Mouse (Mus musculus): ENCODE data around the gene Lix1l.
"Not testable (repeated sequence)": the region's sequence is repeated elsewhere in the genome, so short reads cannot be mapped to it uniquely, and the experiment has no call there.

The Lix1l gene

DNA sequence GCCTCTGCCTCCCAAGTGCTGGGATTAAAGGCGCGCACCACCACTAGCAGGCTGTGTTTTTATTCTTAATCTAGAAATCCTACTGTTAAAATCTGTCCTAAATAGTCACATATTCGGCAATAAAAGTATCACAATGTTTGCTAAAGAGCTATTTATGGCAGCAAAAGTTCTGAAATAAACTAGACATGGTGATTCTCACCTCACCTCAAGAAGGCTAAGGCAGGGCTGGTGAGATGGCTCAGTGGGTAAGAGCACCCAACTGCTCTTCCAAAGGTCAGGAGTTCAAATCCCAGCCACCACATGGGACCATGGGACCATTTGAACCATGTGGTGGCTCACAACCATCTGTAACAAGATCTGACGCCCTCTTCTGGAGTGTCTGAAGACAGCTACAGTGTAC lies 10.3 kb upstream of the Lix1l start:
- no peak for DNase-seq

DNA sequence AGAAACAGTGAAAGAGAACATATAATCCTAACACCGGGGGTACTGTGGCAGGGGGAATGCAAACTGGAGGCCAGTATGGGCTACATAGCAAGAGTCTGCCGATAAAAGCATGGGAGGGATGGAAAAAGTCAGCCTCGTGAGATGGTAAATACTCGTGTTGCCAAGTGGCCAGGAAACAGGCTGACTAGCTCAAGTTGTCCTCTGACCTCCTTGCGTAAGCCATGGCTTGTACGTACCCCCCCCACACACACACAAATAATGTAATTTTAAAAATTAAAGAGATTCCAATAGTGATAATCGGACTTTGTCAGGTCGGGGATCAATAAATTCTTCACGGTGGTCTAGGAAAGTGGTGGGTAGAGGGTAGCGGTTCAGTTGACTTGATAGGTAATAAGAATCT lies 7.6 kb upstream of the Lix1l start:
- peak; percentile 97 for DNase-seq

DNA sequence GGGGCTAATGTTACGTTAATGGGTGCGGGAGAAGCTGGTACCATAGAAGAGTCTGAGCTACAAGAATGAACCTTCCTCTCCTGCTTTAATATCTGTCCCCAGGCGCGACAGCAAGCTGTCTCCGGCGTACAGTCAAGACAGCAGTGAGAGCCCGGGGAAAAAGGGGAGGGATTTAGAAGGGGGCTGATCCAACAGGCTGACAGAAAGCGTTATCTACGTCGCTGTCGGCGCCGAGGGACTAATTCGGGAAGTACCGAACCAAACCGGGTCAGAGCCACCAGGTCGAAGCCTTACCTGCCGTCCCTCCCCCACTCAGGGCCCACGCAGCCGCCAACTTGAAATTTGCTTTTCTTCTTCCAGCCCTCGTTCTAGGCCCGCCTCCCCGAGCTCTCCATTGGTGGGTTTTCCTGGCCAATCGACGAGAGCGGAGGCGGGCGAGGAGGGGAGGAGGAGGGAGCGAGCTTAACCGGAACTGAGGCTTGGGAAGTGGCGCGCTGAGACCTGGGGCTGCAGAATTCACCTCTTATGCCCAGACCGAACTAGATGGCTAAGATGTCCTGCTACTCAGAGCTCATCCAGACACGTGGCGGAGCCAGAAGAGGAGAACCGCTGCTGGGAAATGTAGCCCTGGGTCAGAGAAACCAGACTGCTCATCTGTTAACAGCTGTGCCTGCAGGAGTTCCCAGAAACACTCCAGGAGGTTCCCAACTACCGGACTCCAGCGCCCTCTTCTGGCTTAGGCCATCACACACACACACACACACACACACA lies 7.0 kb upstream of the Lix1l start, which contains the start of gene Polr3gl:
Polr3gl (minus strand) TSS at position 392 of the 771 bp plus-strand sequence.
- peak; percentile 100 for DNase-seq

DNA sequence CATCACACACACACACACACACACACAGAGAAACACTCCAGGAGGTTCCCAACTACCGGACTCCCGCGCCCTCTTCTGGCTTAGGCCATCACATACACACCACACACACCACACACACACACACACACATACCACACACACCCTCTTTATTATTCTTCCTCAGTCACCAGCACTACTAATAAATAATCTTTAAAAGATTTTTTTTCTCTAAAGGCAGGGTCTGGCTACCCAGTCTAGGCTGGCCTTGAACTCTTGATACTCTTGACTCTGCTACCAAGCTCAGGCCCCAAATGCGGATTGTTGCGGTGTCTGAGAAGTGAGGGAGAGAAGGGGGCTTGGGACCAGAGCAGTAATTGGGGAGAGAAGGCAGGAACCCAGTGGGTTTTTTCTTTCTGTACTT lies 6.1 kb upstream of the Lix1l start:
- peak; percentile 88 for DNase-seq

DNA sequence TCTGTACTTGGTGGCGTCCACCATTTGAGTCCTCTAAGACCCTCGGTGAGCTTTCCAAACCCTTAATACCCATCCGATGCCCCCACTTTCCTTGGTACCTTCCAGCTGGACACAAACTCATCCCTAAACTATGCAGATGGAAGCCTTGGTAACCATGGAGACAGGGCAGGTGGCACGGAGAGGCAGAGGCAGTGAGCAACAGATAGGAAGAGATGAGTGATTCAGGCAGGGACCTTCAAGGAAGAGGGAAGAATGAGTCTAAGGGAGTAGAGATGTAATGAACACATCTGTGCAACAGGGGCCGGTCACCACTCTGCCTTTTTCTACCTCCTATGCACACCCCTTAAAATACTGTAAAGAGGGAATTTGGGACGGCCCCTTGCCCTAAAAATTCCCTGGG lies 5.3 kb upstream of the Lix1l start:
- DNase-seq = peak; percentile 85

DNA sequence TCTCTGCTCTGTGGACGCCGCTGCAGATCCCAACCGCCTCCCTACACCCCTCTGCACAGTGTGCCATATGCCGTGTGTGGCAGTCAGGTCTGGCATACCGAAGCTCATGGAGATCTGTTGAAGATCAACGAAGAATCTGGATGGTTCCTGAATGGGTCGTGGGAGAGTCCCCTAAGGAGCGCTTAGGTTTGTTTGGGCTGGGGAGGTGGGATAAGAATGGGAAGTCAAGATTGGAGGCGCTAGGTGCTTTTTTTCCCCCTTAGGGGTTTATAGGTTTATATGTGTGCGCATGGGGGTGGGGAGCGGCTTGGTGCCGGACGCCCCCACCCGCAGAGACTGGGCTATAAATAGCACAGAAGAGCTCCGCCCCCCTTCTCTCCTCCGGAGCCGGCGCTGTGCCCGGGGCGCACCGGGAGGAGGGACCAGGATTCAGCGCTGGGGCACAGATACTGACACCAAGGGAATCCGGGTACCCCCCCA lies 4.7 kb upstream of the Lix1l start, which contains the start of gene Ankrd34a:
Ankrd34a (plus strand) TSS at position 409 of the 480 bp plus-strand sequence.
- peak; percentile 97 for DNase-seq

DNA sequence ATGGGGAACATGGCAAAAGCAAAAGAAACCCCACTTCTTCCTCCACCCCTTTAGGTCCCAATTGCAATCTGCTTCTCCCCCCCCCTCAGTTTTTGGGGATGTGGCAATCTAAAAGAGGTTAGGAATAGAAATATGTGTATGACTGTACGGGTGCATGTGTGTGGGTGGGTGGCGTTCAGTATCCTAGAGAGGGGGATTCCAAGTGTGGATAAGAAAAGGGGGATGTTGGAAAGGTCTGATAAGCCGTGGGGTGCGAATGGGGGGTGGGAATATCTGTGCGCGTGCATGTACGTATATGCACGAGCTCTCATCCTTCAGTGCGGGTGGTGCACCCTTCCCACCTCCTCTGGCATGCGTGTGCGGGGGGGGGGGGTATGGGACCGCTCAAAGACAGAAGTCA lies 4.1 kb upstream of the Lix1l start:
- DNase-seq = no peak

DNA sequence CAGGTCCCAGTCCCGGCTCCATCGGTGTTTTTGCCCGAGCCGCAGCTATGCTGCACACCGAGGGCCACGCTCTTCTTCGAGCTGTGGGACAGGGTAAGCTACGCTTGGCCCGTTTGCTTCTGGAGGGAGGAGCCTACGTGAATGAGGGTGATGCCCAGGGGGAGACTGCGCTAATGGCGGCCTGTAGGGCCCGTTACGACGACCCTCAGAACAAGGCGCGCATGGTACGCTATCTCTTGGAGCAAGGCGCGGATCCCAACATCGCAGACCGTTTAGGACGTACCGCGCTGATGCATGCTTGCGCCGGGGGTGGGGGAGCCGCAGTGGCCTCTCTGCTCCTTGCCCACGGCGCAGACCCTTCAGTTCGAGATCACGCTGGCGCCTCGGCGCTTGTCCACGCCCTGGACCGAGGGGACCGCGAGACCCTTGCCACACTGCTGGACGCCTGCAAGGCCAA lies 3.5 kb upstream of the Lix1l start:
- DNase-seq = peak; percentile 96

DNA sequence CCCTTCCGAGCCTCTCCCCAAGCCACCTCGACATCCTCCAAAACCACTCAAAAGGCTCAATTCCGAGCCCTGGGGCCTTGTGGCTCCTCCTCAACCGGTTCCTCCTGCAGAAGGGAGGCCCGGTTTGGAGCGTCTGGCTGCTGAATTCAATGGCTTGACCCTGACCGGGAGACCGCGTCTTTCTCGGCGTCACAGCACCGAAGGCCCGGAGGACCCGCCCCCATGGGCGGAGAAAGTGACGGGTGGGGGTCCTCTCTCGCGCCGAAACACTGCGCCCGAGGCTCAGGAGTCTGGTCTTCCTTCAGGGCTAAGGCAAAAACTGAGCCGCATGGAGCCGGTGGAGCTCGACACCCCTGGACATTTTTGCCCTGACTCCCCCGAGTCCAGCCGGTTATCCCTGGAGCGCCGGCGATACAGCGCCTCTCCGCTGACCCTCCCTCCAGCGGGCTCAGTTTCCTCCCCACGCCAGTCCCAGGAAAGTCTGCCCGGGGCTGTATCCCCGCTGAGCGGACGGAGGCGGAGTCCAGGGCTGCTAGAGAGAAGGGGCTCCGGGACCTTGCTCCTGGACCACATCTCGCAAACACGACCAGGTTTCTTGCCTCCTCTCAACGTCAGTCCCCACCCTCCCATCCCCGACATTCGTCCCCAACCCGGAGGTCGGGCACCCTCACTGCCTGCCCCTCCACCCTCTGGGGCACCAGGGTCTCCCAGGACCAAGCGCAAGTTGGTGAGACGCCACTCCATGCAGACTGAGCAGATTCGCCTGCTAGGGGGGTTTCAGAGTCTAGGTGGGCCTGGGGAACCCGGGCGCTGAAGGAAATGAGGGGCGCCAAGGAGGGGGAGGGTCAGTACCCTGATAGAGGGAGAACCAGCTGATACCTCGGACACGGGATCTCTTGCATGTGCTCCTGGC lies 2.5 kb upstream of the Lix1l start:
- peak; percentile 99 for DNase-seq

DNA sequence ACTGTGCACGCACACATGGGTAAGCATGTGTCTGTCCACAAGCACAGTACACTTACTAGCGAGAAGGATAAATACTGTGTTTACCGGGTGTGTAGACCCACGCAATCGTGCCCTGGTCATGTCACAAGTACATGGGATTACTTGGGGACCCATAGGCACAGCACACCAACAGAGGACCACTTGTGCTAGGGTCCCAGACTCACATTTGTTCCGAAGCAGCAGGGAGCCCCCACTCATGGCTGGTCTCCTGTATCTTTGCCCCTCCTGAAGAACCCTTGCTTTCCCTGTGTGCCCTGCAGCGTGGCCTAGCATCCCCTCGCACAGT lies 1.9 kb upstream of the Lix1l start:
- peak; percentile 92 for DNase-seq

DNA sequence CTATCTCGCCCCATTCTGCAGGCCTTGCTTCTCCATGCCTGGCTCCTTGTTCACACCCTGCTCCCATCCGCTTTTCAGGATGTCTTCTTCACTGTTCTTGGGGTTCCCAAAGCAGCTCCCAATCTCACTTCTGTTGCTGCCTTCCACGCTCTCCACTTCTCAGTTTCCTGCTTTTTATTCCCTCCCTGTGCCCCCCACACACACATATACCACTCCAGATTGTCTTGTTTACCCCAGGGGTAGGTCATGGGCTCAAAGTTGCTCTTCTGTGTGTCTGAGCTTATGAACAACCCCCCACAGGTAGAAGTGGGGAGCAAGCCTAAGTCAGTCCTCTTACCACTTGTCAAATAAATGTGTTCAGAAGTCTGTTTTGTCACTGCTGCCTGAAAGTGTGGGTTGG lies 1.5 kb upstream of the Lix1l start:
- peak; percentile 91 for DNase-seq

DNA sequence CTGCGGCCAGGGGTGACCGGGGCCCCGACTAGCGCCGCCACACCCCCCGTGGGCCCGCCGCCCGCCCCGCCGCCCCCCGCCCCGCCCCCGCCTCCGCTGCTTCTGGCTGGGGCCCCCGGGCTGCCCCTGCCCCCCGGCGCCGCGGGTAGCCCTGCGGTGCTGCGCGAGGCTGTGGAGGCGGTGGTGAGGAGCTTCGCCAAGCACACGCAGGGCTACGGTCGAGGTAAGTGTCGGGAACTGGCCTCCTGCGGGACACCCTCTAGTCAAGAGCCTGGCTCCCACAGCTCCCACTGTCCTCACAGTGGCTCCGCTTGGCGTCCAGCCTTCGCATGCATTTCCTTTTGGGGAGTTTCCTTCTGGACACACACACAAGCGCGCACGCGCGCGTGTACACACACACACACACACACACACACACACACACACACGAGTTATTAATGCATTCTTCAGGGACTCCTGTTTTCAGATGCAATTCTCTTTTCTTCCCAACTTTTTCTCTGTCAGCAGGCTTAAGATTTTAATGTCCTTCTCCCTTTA lies 370 bp downstream of the Lix1l start:
- peak; percentile 99 for DNase-seq

DNA sequence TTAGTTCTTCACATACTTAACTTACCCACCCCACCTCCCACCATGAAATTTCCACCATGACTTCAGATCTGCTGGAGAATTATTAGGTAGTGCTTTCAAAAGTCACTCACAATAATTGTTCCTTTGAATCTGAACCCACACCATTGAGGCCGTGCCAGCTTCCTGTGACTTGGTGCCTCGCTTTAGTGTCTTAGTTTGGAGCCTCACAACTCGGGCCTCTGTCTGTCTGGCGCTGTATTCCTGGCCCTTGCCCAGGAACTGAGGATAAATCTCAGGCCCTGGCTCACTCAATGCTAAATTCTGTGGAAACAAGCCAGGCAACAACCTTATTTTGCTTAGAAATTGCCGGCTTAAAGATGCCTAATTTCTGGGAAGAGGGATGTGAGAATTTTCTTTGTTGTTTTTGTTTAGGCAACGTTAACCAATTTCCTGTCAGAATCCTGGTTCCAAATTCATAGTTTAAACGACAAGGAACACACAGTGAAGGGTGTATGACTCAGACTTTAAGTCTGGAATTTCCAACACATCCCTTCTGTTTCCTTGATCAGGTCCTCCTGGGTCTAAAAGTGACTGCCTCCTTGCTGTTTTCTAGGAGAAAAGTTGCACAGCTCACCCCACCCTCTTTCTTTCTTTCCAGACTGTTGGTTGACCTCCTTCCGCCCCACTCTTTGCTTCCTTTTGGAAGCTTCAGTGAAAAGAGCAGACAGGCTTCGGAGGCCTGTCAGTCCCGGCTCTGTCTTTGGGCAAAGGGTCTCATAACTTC lies 1.2 kb downstream of the Lix1l start:
- DNase-seq = peak; percentile 93

DNA sequence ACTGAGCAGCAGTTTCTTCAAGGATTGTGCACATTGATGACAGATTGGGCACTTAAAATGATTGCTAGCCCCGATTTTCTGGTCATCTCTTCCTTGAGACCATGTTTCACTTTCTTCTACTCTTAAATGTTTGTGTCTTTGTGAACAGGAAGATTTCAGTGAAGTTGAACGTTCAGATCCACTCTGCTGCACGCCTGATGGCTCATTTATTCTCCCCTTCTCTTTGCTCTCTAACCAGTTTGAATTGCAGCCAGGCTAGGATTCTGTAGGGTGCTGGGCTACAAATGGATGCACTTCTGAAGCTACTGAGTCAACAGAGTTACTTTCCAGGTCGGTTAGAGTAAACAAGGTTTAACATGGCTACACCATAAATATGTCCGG lies 1.7 kb downstream of the Lix1l start:
- no peak for DNase-seq

DNA sequence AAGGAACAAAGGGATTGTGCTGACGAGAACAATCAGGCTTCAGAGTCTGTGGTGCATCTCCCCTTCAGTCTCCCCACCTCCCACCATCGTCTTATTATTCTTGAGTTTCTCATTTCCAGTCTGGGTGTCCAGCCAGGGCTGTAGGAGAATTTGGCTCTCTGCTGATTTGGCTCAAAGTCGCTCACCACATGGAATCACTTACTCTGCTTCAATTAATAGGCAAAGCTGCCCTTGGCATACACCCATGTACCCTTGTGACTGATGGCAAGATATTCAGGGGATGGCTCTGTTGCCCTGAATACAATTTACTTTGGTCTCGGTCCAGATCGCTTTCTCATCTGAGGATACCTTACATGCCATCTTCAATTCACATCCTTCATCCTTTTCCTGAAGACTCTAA lies 2.4 kb downstream of the Lix1l start:
- peak; percentile 92 for DNase-seq

DNA sequence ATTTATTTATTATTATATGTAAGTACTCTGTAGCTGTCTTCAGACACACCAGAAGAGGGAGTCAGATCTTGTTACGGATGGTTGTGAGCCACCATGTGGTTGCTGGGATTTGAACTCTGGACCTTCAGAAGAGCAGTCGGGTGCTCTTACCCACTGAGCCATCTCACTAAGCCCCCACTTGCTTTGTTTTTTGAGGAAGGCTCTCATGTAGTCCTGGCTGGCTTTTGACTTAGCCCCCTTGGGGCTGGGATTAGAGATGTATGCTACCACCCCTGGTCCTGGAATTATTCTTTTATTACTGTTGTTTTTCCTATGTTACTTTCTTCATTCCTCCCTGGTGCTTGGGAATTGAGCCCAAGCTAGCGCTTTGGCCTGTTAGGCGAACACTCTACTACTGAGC lies 5.1 kb downstream of the Lix1l start:
- DNase-seq = not testable (repeated sequence)

DNA sequence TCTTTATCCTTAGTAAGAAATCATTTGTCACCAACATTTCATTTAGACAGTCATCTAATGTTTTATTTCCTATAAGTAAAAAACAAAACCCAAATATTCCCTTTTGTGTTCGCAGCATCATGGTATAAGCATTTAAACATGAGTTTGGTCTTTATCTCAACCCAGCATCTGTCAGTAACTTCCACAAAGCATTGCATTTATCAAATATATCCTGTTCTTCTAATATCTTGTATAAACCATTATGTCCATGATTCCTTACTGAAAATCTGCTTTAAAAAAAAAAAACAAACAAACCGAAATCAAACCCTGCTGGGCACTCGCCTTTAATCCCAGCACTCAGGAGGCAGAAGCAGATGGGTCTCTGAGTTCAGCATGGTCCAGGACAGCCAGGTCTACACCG lies 5.7 kb downstream of the Lix1l start:
- DNase-seq = no peak

DNA sequence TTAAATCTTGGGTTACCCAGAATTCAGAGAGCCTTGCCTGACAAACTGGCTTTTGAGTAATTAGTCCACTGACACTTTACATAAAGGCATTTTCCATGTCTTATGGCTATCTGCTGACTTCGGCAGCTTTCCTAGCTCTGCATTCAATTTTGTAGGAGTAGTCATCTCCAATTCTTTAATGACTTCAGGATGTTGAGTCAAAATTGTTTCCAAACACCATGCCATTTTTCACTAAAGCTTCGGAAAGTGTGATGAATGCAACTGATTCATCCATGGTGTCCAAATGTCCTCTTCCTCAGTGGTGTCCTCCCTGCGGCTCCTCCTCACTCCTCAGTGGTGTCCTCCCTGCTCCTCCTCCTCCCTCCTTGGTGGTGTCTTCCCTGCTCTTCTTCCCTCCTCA lies 17.0 kb downstream of the Lix1l start:
- DNase-seq = no peak

DNA sequence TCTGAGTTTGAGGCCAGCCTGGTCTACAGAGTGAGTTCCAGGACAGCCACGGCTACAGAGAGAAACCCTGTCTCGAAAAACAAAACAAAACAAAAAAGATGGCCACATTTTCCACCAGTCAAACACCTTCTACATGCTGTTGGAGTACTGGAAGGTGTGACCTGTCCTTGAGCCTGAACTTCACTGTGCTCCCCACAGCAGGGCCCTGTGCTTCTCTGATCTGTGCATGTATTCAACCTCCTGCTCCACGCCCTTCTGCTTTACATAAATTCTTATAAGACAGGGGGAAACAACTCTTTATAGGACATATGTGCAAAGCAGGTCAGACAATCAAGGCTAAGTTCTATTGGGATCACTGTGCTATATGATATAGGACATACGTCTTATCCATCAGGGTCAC lies 22.3 kb downstream of the Lix1l start:
- DNase-seq = no peak

DNA sequence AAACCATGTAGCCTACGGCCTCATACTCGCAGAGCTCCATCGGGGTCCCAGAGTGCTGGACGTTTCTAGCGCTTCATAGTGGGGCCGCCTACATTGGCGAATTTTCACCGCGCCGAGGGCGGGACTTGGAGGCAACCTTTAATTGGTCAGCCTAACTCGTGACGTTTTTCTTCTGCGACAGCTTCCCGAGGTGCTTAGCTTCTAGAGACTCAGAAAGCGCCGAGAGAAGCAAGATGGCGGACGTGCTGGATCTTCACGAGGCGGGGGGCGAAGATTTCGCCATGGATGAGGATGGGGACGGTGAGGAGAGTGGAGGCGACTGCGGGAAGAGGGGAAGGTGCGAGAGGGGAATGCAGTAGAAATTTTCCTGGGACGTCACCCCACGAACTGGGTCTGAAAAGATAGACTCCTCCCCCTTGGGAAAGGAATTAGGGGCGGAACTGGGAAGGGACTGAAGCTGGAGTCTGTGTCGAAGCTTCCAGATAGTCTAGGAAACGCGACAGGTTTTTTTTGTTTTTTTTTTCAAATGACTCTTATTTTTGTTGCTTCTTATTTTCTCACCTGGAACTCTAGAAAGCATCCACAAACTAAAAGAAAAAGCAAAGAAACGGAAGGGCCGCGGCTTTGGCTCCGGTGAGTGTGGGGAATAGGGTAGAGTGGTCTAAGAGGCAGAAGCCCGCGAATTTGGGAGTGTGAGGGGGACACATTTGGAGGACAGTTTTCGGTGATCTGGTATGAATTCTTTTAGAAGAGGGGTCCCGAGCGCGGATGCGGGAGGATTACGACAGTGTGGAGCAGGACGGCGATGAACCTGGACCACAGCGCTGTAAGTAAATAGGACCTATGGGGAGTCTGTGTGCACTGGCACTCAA lies 29.0 kb downstream of the Lix1l start, which contains the start of gene Rbm8a:
Rbm8a (plus strand) TSS at position 205 of the 872 bp plus-strand sequence.
- peak; percentile 100 for DNase-seq

DNA sequence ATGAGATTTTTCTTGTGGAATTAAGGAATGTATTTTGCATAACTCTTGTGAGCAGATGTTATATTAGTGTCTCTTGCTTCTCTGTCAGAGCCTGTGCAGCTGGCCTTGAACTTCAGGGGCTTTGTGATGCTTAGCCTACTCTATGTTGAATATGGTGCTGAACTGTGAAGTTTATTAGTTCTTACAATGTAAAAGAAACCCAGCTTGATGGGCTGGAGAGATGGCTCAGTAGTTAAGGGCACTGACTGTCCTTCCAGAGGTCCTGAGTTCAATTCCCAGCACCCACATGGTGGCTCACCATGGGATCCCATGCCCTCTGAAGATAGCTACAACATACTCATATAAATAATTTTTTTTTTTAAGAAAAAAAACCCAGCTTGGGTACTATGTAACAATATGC lies 31.1 kb downstream of the Lix1l start:
- DNase-seq = no peak

DNA sequence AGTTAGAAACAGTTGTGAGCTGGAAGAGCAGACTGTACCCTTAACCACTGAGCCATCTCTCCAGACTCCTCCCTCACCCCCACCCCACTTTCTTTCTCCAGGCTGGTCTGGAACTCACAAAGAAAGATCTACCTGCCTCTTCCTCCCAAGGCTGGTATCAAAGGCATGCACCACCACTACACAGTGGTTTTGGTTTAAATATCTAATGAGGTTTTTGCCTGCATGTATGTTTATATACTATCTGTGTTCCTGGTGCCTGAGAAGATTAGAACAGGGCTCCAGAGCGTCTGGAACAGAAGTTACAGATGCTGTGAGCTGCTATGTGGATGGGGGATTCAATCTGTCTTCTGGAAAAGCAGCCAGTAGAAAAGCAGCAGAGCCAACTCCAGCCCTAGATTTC lies 33.1 kb downstream of the Lix1l start:
- DNase-seq = no peak
